Mouse (Mus musculus) heart, embryonic 14.5 days (tissue): ENCODE measurements at regions not wholly inside any gene's neighbourhood (a gene's known extent, or its start where the extent isn't known, plus 50 kb on each side); places are given as distances from the start of the nearest gene placed in this dataset.

Experiments
- ATAC-seq: fragments of 200-750 bp; cut with Nextera tagmentation; 2 replicates; pipeline ENCODE4 v1.8.0; 2017; ENCODE audit warnings: low read depth, moderate TSS enrichment; ENCODE audit not compliant: insufficient number of reproducible peaks, insufficient read depth, low FRiP score
- H3K27ac ChIP-seq, 2 experiments: fragments of 200-500 bp in 1 of 2; fragments of 300-500 bp in 1 of 2; sonication (generic) in 1 of 2; replicated peaks in 1 of 2; 2 replicates each; pipeline ENCODE4 v1.5.1; 2012 to 2014; ENCODE audit warnings: low read depth in 2 of 2, low read length in 2 of 2, control low read depth in 1 of 2, mild to moderate bottlenecking in 1 of 2, mixed read lengths in 1 of 2; ENCODE audit not compliant: control insufficient read depth in 1 of 2, insufficient read depth in 1 of 2
- H3K27me3 ChIP-seq: fragments of 300-500 bp; sonication (generic); 2 replicates; pipeline ENCODE4 v1.6.1; 2014; ENCODE audit warnings: mild to moderate bottlenecking, low read length, control low read depth; ENCODE audit not compliant: control insufficient read depth, insufficient read depth
- H3K36me3 ChIP-seq: fragments of 300-500 bp; sonication (generic); 2 replicates; pipeline ENCODE4 v1.6.1; 2014; ENCODE audit warnings: mild to moderate bottlenecking, control low read depth, low read length, mixed read lengths; ENCODE audit not compliant: control insufficient read depth, insufficient read depth
- H3K4me1 ChIP-seq, 2 experiments: fragments of 200-500 bp in 1 of 2; fragments of 300-500 bp in 1 of 2; sonication (generic) in 1 of 2; 2 replicates each; pipeline ENCODE4 v1.6.1; 2012 to 2014; ENCODE audit warnings: low read length in 2 of 2, control low read depth in 1 of 2, mixed read lengths in 1 of 2; ENCODE audit not compliant: control insufficient read depth in 2 of 2, insufficient read depth in 2 of 2
- H3K4me2 ChIP-seq: fragments of 300-500 bp; sonication (generic); 2 replicates; pipeline ENCODE4 v1.6.1; 2014; ENCODE audit warnings: mild to moderate bottlenecking, low read length
- H3K4me3 ChIP-seq, 2 experiments: fragments of 200-500 bp in 1 of 2; fragments of 300-500 bp in 1 of 2; sonication (generic) in 1 of 2; 2 replicates each; pipeline ENCODE4 v1.5.1; 2012 to 2014; ENCODE audit warnings: low read length in 2 of 2, mild to moderate bottlenecking in 2 of 2, control low read depth in 1 of 2, low read depth in 1 of 2, moderate library complexity in 1 of 2; ENCODE audit not compliant: control insufficient read depth in 1 of 2, insufficient read depth in 1 of 2
- H3K9ac ChIP-seq: fragments of 300-500 bp; sonication (generic); 2 replicates; pipeline ENCODE4 v1.6.1; 2014; ENCODE audit warnings: mild to moderate bottlenecking, low read length
- H3K9me3 ChIP-seq: fragments of 300-500 bp; sonication (generic); 2 replicates; pipeline ENCODE4 v1.6.1; 2016; ENCODE audit warnings: low read length, control low read depth; ENCODE audit not compliant: control insufficient read depth
- WGBS: fragments of 180-500 bp; shearing (Covaris S2); extraction: QIAGEN DNeasy Blood & Tissue Kit; methylation state at CpG from one replicate; pipeline ENCODE4 v1.1.7; 2014; 5-methylcytosine and 5-hydroxymethylcytosine counted together

- no peak for ATAC-seq
These were observed 1042.2 kb downstream of the Adgrl2 start for GRCm38 (mm10) chr3:147948041-147948592.

GRCm38 (mm10) chr3:147943314-147943713, 1047.0 kb downstream of the Adgrl2 start:
- peaks cover 0 to 3% of the 10 kb centered on the region in 2 experiments; a peak in 2 of 4 replicates for H3K4me1 ChIP-seq
- WGBS, result 52% methylated on average over 4 of the region's 4 CpGs
- no peaks in the 10 kb centered on the region for H3K9me3 ChIP-seq
- no peak overlapping the region for H3K4me3 ChIP-seq
- no peaks in the 10 kb centered on the region for H3K36me3 ChIP-seq
- no peak overlapping the region for H3K4me2 ChIP-seq
- H3K27ac ChIP-seq, result no peak overlapping the region
- H3K9ac ChIP-seq, result no peak overlapping the region
- ATAC-seq, result no peak
- no peaks in the 10 kb centered on the region for H3K27me3 ChIP-seq

More at GRCm38 (mm10) chr3:147948041-147948592, 1042.2 kb downstream of the Adgrl2 start:
- H3K36me3 ChIP-seq, result no peaks in the 10 kb centered on the region
- H3K27ac ChIP-seq, result peak overlapping the region; percentile 12 to 45; a peak in 3 of 4 replicates
- H3K27me3 ChIP-seq, result no peaks in the 10 kb centered on the region
- peaks cover 0 to 6% of the 10 kb centered on the region in 2 experiments; a peak in 2 of 4 replicates for H3K4me1 ChIP-seq
- H3K4me3 ChIP-seq, result no peak overlapping the region
- peak overlapping the region; percentile 47 for H3K4me2 ChIP-seq
- no peak overlapping the region for H3K9ac ChIP-seq
- WGBS, result 41% methylated on average over 13 of the region's 13 CpGs
- no peaks in the 10 kb centered on the region for H3K9me3 ChIP-seq

GRCm38 (mm10) chr3:147930811-147931251, 1059.5 kb downstream of the Adgrl2 start:
- no peak overlapping the region for H3K4me2 ChIP-seq
- H3K27me3 ChIP-seq, result no peaks in the 10 kb centered on the region
- WGBS, result 64% methylated on average over 6 of the region's 6 CpGs
- H3K4me3 ChIP-seq, result no peak overlapping the region
- no peak overlapping the region for H3K27ac ChIP-seq
- no peaks in the 10 kb centered on the region for H3K4me1 ChIP-seq
- H3K9me3 ChIP-seq, result no peaks in the 10 kb centered on the region
- H3K9ac ChIP-seq, result no peak overlapping the region
- H3K36me3 ChIP-seq, result no peaks in the 10 kb centered on the region
- no peak for ATAC-seq

GRCm38 (mm10) chr3:147920181-147920580, 1068.0 kb downstream of the Ttll7 start:
- Histone ChIP-seq H3K36me3 (no peaks in the 10 kb centered on the region), H3K27me3 (no peaks in the 10 kb centered on the region), H3K9me3 (no peaks in the 10 kb centered on the region), H3K4me1 (no peaks in the 10 kb centered on the region), H3K4me2 (no peak overlapping the region), H3K27ac (no peak overlapping the region), H3K9ac (no peak overlapping the region), H3K4me3 (no peak overlapping the region)
- no peak for ATAC-seq
- 84% methylated on average over 2 of the region's 2 CpGs for WGBS

GRCm38 (mm10) chr3:147919701-147920100, 1067.5 kb downstream of the Ttll7 start:
- no peak for ATAC-seq
- no peak overlapping the region for H3K4me3 ChIP-seq
- H3K27ac ChIP-seq, result no peak overlapping the region
- H3K27me3 ChIP-seq, result no peaks in the 10 kb centered on the region
- H3K4me1 ChIP-seq, result no peaks in the 10 kb centered on the region
- WGBS, result 86% methylated on average over 3 of the region's 3 CpGs
- no peak overlapping the region for H3K4me2 ChIP-seq
- no peaks in the 10 kb centered on the region for H3K9me3 ChIP-seq
- H3K9ac ChIP-seq, result no peak overlapping the region
- no peaks in the 10 kb centered on the region for H3K36me3 ChIP-seq

GRCm38 (mm10) chr3:147919146-147919545, 1067.0 kb downstream of the Ttll7 start:
- H3K4me1 ChIP-seq, result no peaks in the 10 kb centered on the region
- no peak overlapping the region for H3K27ac ChIP-seq
- no peaks in the 10 kb centered on the region for H3K27me3 ChIP-seq
- no peaks in the 10 kb centered on the region for H3K36me3 ChIP-seq
- H3K4me2 ChIP-seq, result no peak overlapping the region
- 88% methylated on average over 4 of the region's 4 CpGs for WGBS
- no peak for ATAC-seq
- H3K4me3 ChIP-seq, result no peak overlapping the region
- no peaks in the 10 kb centered on the region for H3K9me3 ChIP-seq
- no peak overlapping the region for H3K9ac ChIP-seq

- Histone ChIP-seq H3K4me3 (no peak overlapping the region), H3K27ac (no peak overlapping the region), H3K9me3 (no peaks in the 10 kb centered on the region), H3K9ac (no peak overlapping the region), H3K27me3 (no peaks in the 10 kb centered on the region), H3K4me2 (no peak overlapping the region), H3K4me1 (no peaks in the 10 kb centered on the region), H3K36me3 (no peaks in the 10 kb centered on the region)
- 47% methylated on average over 1 of the region's 1 CpGs for WGBS
- no peak for ATAC-seq
These were observed 1044.6 kb downstream of the Ttll7 start for GRCm38 (mm10) chr3:147896751-147897150.

- WGBS, result 84% methylated on average over 5 of the region's 5 CpGs
- H3K36me3 ChIP-seq, result no peaks in the 10 kb centered on the region
- no peaks in the 10 kb centered on the region for H3K27me3 ChIP-seq
- no peak overlapping the region for H3K4me3 ChIP-seq
- H3K4me1 ChIP-seq, result no peaks in the 10 kb centered on the region
- H3K9me3 ChIP-seq, result no peaks in the 10 kb centered on the region
- no peak overlapping the region for H3K27ac ChIP-seq
- no peak for ATAC-seq
- no peak overlapping the region for H3K9ac ChIP-seq
- no peak overlapping the region for H3K4me2 ChIP-seq
These were observed 1039.5 kb downstream of the Ttll7 start for GRCm38 (mm10) chr3:147891682-147892081.
